Mouse (Mus musculus): Measurements from ENCODE around the gene Ccm2l. TPM values are rescaled to one million over a fixed set of nuclear protein-coding genes. Genes with fewer than 3 reads are reported as not detected.

Ccm2l gene
- polyA plus RNA-seq, 1 experiment from 2014 or later: not detected

- DNase-seq (ENCODE audit: low read depth, low spot score) (no peak), ATAC-seq (no peak)
- ChIA-PET CTCF (interaction anchor here (1.0 kb wide), 1 partner anchor 14 kb away, joined by 3 read pairs; no protein-coding TSS in a partner anchor), POLR2A (interaction anchor here (1.4 kb wide), 1 partner anchor 11 kb away, joined by 3 read pairs; no protein-coding TSS in a partner anchor)
- no peak for TF ChIP-seq CTCF (IDR thresholded peaks at IDR 0.05)
- peaks cover 67% of the 10 kb centered on the region for H3K27me3 ChIP-seq
- in situ Hi-C loops (cut with MboI; ENCODE audit: low pct_unique_long_range_greater_than_20kb): no loop called here
These were observed 32.8 kb upstream of the Ccm2l start for GRCm38 (mm10) chr2:153032973-153033372.

DNA sequence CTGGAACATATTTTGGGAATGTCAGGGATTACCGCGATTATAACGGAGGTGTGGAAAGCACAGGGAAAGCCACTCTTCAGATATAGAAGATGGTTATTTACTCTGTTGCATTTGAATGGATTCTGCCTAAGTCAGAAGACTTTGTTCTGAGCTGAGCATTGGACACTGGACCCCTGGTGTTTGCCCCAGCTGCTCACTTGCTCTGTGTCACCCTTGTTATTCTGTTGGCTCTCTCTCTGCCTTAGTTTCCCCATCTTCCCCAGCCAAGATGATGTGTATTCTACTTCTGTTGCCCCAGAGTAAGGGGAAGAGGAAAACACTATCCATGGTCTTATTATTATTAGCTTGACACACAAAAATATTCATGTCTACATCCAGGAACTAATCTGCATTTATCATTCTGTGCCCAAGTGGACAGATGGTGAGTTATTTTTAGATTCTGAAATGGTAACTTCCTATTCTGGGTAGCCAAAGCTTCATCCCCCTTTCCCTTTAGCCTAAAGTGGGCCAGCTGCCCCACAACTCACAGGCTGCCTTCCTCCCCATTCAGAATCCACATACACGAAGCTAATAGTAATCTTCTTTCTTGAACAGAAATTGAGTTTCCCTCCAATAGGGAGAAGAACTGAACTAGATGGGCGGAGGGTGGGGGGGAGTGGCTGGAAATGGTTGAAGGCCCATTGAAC lies 32.1 kb upstream of the Ccm2l start:
- H3K27me3 ChIP-seq: peaks cover 68% of the 10 kb centered on the region
- DNase-seq (ENCODE audit: low read depth, low spot score) (no peak), ATAC-seq (no peak)
- no peak for TF ChIP-seq CTCF (IDR thresholded peaks at IDR 0.05)
- ChIA-PET POLR2A (interaction anchor here (0.6 to 1.4 kb wide), 2 partner anchors 10 to 16 kb away, joined by 3 read pairs; no protein-coding TSS in a partner anchor), CTCF (no interaction called here)
- in situ Hi-C loops (cut with MboI; ENCODE audit: low pct_unique_long_range_greater_than_20kb): no loop called here

DNA sequence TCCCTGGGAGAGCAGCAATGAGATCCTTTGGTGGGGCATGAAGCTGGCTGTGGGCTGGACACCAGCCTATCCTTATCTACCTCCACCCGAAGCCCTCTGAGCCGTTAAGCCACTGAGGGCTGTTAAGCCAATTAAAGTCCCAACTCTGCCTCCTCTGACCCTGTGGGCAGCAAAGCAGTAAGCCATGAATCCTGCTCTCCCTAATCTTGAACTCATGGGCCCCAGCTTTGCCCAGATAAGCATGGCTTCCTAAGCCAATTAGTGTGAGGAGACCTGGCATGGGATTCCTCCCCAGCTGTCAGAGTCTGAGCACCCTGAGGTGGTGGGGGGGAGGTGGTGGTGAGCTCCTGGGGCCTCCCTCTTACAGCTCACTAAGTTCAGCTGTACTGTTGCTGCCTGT lies 29.1 kb upstream of the Ccm2l start:
- CTCF ChIA-PET: interaction anchor here (1.0 to 1.4 kb wide), 4 partner anchors 17 to 105 kb away, joined by 3 to 4 read pairs (median 3); no protein-coding TSS in a partner anchor
- DNase-seq (ENCODE audit: low read depth, low spot score) (peak; percentile 77), ATAC-seq (peak; percentile 58)
- POLR2A ChIA-PET: no interaction called here
- H3K27me3 ChIP-seq: peaks cover 54% of the 10 kb centered on the region
- TF ChIP-seq CTCF (IDR thresholded peaks at IDR 0.05): no peak
- in situ Hi-C loops (cut with MboI; ENCODE audit: low pct_unique_long_range_greater_than_20kb): no loop called here

DNA sequence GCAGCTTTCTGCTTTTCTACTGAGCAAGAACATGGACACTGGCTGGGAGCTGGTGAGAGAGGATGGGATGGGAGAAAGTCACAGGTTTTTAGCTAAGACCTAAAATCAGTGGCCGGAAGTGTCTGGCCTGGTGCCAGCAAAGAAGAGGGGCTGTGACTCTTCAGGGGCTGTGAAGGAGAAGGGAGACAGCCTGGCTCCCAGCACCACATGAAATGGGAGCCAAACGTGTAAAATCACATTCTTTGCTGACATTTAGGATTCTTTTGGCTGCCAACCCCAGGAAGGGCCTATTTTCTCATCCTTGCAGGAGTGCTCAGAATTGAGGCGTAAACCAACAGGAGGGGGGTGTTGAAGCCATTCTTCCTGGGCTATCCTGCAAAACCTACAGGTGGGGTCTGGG lies 21.9 kb upstream of the Ccm2l start:
- H3K27me3 ChIP-seq: peaks cover 21% of the 10 kb centered on the region
- in situ Hi-C loops (cut with MboI; ENCODE audit: low pct_unique_long_range_greater_than_20kb): no loop called here
- CTCF ChIA-PET: no interaction called here
- DNase-seq (ENCODE audit: low read depth, low spot score): no peak
- TF ChIP-seq CTCF (IDR thresholded peaks at IDR 0.05): no peak
- no peak for ATAC-seq
- POLR2A ChIA-PET: interaction anchor here (1.3 kb wide), 1 partner anchor 10 kb away, joined by 3 read pairs; no protein-coding TSS in a partner anchor

DNA sequence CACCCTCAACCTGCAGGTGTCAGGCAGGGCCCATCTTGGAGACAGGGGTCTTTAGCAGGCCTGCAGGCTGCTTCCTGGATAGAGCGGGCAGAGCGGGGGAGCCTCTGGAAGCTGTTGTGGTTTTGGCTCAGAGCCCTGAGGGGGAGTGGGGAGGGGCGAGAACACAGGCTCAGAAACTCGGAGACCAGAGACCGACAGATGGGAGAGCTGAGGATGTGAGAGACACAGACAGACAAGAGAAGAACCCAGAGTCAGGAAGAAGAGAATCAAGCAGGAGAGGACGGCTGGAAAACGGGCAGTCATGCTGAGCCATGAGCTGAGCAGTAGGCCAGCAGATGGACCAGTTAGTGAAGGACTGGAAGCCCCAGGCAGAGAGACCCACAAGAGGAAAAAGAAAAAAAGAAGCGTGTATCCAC lies 19.9 kb upstream of the Ccm2l start:
- ATAC-seq (no peak), DNase-seq (ENCODE audit: low read depth, low spot score) (no peak)
- POLR2A ChIA-PET: no interaction called here
- no peak for TF ChIP-seq CTCF (IDR thresholded peaks at IDR 0.05)
- in situ Hi-C loops (cut with MboI; ENCODE audit: low pct_unique_long_range_greater_than_20kb): no loop called here
- CTCF ChIA-PET: interaction anchor here (2.3 kb wide), 1 partner anchor 97 kb away, joined by 8 read pairs; no protein-coding TSS in a partner anchor
- peaks cover 10% of the 10 kb centered on the region for H3K27me3 ChIP-seq

DNA sequence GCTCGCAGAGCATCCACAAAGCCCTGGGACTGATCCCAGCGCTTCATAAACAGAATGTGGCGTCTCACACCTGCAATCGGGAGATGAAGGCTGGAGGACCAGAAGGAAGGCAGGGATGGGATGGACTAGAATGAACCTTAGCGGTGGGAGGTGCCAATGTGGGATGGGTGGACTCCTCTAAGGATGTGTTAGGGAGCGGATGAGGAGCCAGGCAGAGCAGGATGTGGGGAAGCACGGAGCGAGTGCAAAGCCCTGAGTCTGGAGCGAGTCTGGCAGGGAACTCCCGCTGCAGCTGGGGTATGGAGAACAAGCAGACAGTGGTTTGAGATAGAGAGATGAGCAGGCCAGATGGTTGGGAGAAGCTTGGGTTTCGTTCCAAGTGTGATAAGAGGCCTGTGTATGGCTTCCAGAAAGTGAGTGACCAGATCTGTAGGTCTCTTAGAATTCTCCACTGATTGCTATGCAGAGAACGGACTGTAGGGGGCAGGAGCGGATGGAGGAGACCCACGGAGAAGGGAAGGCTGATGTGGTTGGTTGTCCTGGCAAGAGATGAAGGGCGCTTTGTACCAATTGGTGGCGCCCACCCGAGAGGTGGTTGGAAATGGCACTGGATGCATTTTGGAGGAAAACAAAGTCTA lies 17.8 kb upstream of the Ccm2l start:
- in situ Hi-C loops (cut with MboI; ENCODE audit: low pct_unique_long_range_greater_than_20kb): no loop called here
- no peak for DNase-seq (ENCODE audit: low read depth, low spot score)
- CTCF ChIA-PET: interaction anchor here (1.3 to 2.3 kb wide), 2 partner anchors 15 to 94 kb away, joined by 3 to 8 read pairs; no protein-coding TSS in a partner anchor
- POLR2A ChIA-PET: no interaction called here
- H3K27me3 ChIP-seq: peaks cover 10% of the 10 kb centered on the region
- no peak for ATAC-seq
- TF ChIP-seq CTCF (IDR thresholded peaks at IDR 0.05): peak; percentile 81

- TF ChIP-seq CTCF (IDR thresholded peaks at IDR 0.05): no peak
- in situ Hi-C loops (cut with MboI; ENCODE audit: low pct_unique_long_range_greater_than_20kb): no loop called here
- peaks cover 17% of the 10 kb centered on the region for H3K27me3 ChIP-seq
- CTCF ChIA-PET: interaction anchor here (1.5 kb wide), 1 partner anchor 28 kb away, joined by 4 read pairs; no protein-coding TSS in a partner anchor
- DNase-seq (ENCODE audit: low read depth, low spot score) (no peak), ATAC-seq (no peak)
- POLR2A ChIA-PET: no interaction called here
These were observed 16.3 kb upstream of the Ccm2l start for GRCm38 (mm10) chr2:153049288-153049996.

DNA sequence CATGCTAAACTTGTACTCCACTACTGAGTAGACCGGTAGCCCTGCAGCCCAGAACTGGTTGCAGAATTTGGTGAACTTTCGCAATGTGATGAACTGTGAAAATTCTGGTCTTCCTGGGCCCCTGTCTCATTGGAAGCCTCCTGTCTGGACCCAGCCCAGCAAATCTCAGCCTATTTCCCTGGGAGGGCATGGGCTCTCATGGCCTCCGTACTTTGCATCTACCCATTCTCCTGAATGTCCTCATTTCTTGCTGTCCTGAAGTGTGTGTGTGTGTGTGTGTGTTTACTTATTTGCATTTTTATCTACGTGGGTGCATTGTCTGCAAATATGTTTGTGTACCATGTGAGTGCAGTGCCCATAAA lies 15.8 kb upstream of the Ccm2l start:
- no peak for ATAC-seq
- TF ChIP-seq CTCF (IDR thresholded peaks at IDR 0.05): no peak
- no peak for DNase-seq (ENCODE audit: low read depth, low spot score)
- in situ Hi-C loops (cut with MboI; ENCODE audit: low pct_unique_long_range_greater_than_20kb): no loop called here
- CTCF ChIA-PET: interaction anchor here (1.5 to 1.8 kb wide), 2 partner anchors 28 to 94 kb away, joined by 4 to 5 read pairs; no protein-coding TSS in a partner anchor
- POLR2A ChIA-PET: no interaction called here
- H3K27me3 ChIP-seq: peaks cover 20% of the 10 kb centered on the region

GRCm38 (mm10) chr2:153051095-153051494 lies 14.7 kb upstream of the Ccm2l start:
- no peak for DNase-seq (ENCODE audit: low read depth, low spot score)

GRCm38 (mm10) chr2:153051537-153051936 lies 14.2 kb upstream of the Ccm2l start:
- TF ChIP-seq CTCF (IDR thresholded peaks at IDR 0.05): no peak
- in situ Hi-C loops (cut with MboI; ENCODE audit: low pct_unique_long_range_greater_than_20kb): no loop called here
- H3K27me3 ChIP-seq: peaks cover 20% of the 10 kb centered on the region
- ChIA-PET CTCF (interaction anchor here (1.0 to 1.8 kb wide), 3 partner anchors 10 to 92 kb away, joined by 3 to 5 read pairs (median 3); no protein-coding TSS in a partner anchor), POLR2A (no interaction called here)
- DNase-seq (ENCODE audit: low read depth, low spot score) (no peak), ATAC-seq (no peak)

More at GRCm38 (mm10) chr2:153051095-153051494, 14.7 kb upstream of the Ccm2l start:
- ChIA-PET CTCF (interaction anchor here (1.0 to 1.8 kb wide), 3 partner anchors 10 to 93 kb away, joined by 3 to 5 read pairs (median 3); no protein-coding TSS in a partner anchor), POLR2A (no interaction called here)
- TF ChIP-seq CTCF (IDR thresholded peaks at IDR 0.05): no peak
- no peak for ATAC-seq
- peaks cover 20% of the 10 kb centered on the region for H3K27me3 ChIP-seq
- in situ Hi-C loops (cut with MboI; ENCODE audit: low pct_unique_long_range_greater_than_20kb): no loop called here

All from Patski (cell line).